Mouse (Mus musculus) spleen, adult 2 months (tissue): ENCODE results near the gene Dhx57. TPM values are rescaled to one million over a fixed set of nuclear protein-coding genes. Genes with fewer than 3 reads are reported as not detected.

ENCODE experiments used
- DNase-seq, 2 experiments: peaks; one replicate each; pipeline versions ENCODE4 v3.0.0 to v3.0.0-alpha.2; 2012 to 2021; ENCODE audit warnings: low spot score in 2 of 2, low read depth in 1 of 2
- H3K27ac ChIP-seq: fragments of 200-500 bp; 2 replicates; pipeline ENCODE4 v1.5.1; 2012; ENCODE audit warnings: low read length, inconsistent platforms; ENCODE audit not compliant: insufficient read depth
- H3K27me3 ChIP-seq: fragments of 200-500 bp; 2 replicates; pipeline ENCODE4 v1.6.1; 2012; ENCODE audit warnings: mild to moderate bottlenecking, moderate library complexity, low read length, inconsistent platforms; ENCODE audit not compliant: control insufficient read depth, insufficient read depth
- H3K36me3 ChIP-seq: fragments of 200-500 bp; 2 replicates; pipeline ENCODE4 v1.6.1; 2012; ENCODE audit warnings: mild to moderate bottlenecking, low read length, inconsistent platforms; ENCODE audit not compliant: control insufficient read depth, insufficient read depth
- H3K4me1 ChIP-seq: fragments of 200-500 bp; 2 replicates; pipeline ENCODE4 v1.6.1; 2011; ENCODE audit warnings: inconsistent platforms; ENCODE audit not compliant: control insufficient read depth, insufficient read depth, insufficient read length
- H3K4me3 ChIP-seq: fragments of 200-500 bp; 2 replicates; pipeline ENCODE4 v1.5.1; 2011; ENCODE audit warnings: mild to moderate bottlenecking, inconsistent platforms; ENCODE audit not compliant: insufficient read depth, insufficient read length; ENCODE audit errors: extremely low read depth
- CTCF ChIP-seq: fragments of 200-500 bp; IDR thresholded peaks from 2 replicates; pipeline ENCODE4 v1.5.1; 2011; ENCODE audit warnings: mild to moderate bottlenecking, inconsistent platforms; ENCODE audit not compliant: insufficient read depth, insufficient read length, insufficient replicate concordance; ENCODE audit errors: extremely low read depth
- POLR2A ChIP-seq: fragments of 200-500 bp; IDR thresholded peaks from 2 replicates; pipeline ENCODE4 v1.6.1; 2011; ENCODE audit warnings: low read depth, low read length, inconsistent platforms
- WGBS: fragments of 180-500 bp; shearing (Covaris S2); methylation state at CpG from one replicate; pipeline ENCODE4 v1.1.7; 2018; 5-methylcytosine and 5-hydroxymethylcytosine counted together
- polyA plus RNA-seq: library from polyadenylated mRNA; depleted of rRNA; stranded (reverse); fragments of >200 nt; gene quantifications from 2 replicates; pipeline ENCODE4 v1.2.3, GENCODE M21; 2012; rRNA removed

Gene Dhx57
- polyA plus RNA-seq, 1 experiment = 10.6 TPM

GRCm38 (mm10) chr17:80205657-80206056 is 84.6 kb downstream of the Dhx57 start:
- no peaks in the 10 kb centered on the region for H3K27me3 ChIP-seq
- H3K4me1 ChIP-seq = no peaks in the 10 kb centered on the region
- H3K27ac ChIP-seq = no peak overlapping the region
- peak overlapping the region; percentile 100 for H3K4me3 ChIP-seq
- peaks cover 23% of the 10 kb centered on the region for H3K36me3 ChIP-seq
- 7% methylated on average over 5 of the region's 5 CpGs for WGBS
- no peak for TF ChIP-seq POLR2A
- TF ChIP-seq CTCF = no peak
- DNase-seq = no peak

- H3K36me3 ChIP-seq = peaks cover 28% of the 10 kb centered on the region
- no peak overlapping the region for H3K27ac ChIP-seq
- no peak for DNase-seq
- no peak overlapping the region for H3K4me3 ChIP-seq
- H3K27me3 ChIP-seq = no peaks in the 10 kb centered on the region
- no peak for TF ChIP-seq POLR2A
- TF ChIP-seq CTCF = no peak
- 94% methylated on average over 3 of the region's 3 CpGs for WGBS
- H3K4me1 ChIP-seq = no peaks in the 10 kb centered on the region
Measured at GRCm38 (mm10) chr17:80199160-80199778, 91.0 kb downstream of the Dhx57 start.

- TF ChIP-seq POLR2A (no peak), CTCF (no peak)
- Histone ChIP-seq H3K36me3 (peaks cover 5% of the 10 kb centered on the region), H3K4me3 (no peak overlapping the region), H3K4me1 (no peaks in the 10 kb centered on the region), H3K27ac (no peak overlapping the region), H3K27me3 (no peaks in the 10 kb centered on the region)
- WGBS = 71% methylated on average over 5 of the region's 5 CpGs
- no peak for DNase-seq
Measured at GRCm38 (mm10) chr17:80193075-80193474, 97.2 kb downstream of the Dhx57 start.

Other genes starting within 250 kb of the Dhx57 start
- 5.7 and 6.5 TPM in 2 replicates for gene Hnrnpll, start 228.1 kb downstream of the Dhx57 start, polyA plus RNA-seq
- 2.4 and 2.5 TPM in 2 replicates for gene Galm, start 163.0 kb downstream of the Dhx57 start, polyA plus RNA-seq
- 36.9 and 39.0 TPM in 2 replicates for gene Srsf7, start 83.2 kb downstream of the Dhx57 start, polyA plus RNA-seq
- not detected in 2 replicates for gene Ttc39d, start 83.0 kb downstream of the Dhx57 start, polyA plus RNA-seq
- gene Gemin6, start 66.0 kb downstream of the Dhx57 start, polyA plus RNA-seq = 1.4 TPM in 2 replicates
- gene Morn2, start 273 bp downstream of the Dhx57 start, polyA plus RNA-seq = 0.46 and 0.75 TPM in 2 replicates
- 0.12 and 0.33 TPM in 2 replicates for gene Arhgef33, start 16.9 kb upstream of the Dhx57 start, polyA plus RNA-seq
- not detected in 2 replicates for gene Gm10190, start 83.1 kb upstream of the Dhx57 start, polyA plus RNA-seq
- gene Sos1, start 190.0 kb upstream of the Dhx57 start, polyA plus RNA-seq = 2.5 and 2.7 TPM in 2 replicates